Mouse (Mus musculus): Measurements from ENCODE around the gene Tmem132c. TPM values are rescaled to one million over a fixed set of nuclear protein-coding genes. Genes with fewer than 3 reads are reported as not detected.

The Tmem132c gene
- polyA plus RNA-seq, 1 experiment from 2014 or later = 1.7 TPM

- Histone ChIP-seq H3K36me3 (ENCODE audit: control insufficient read depth, insufficient read depth, low read length) (no peaks in the 10 kb centered on the region), H3K9me3 (ENCODE audit: control insufficient read depth, low read length) (no peaks in the 10 kb centered on the region), H3K27me3 (ENCODE audit: control insufficient read depth, insufficient read depth, low read length) (no peaks in the 10 kb centered on the region), H3K4me2 (replicated peaks; ENCODE audit: low read depth) (no peak overlapping the region), H3K9ac (ENCODE audit: low read length) (no peak overlapping the region), H3K4me1 (replicated peaks; ENCODE audit: control insufficient read depth, insufficient read depth) (no peaks in the 10 kb centered on the region), H3K27ac (replicated peaks) (no peak overlapping the region), H3K4me3 (ENCODE audit: low read depth, low read length) (no peak overlapping the region)
- TF ChIP-seq CTCF (IDR thresholded peaks at IDR 0.05; ENCODE audit: low read depth) (no peak), EP300 (optimal IDR thresholded peaks at IDR 0.05) (no peak)
- WGBS = 69% methylated on average over 2 of the region's 2 CpGs
- ATAC-seq (ENCODE audit: low FRiP score, low TSS enrichment) (no peak), DNase-seq (ENCODE audit: low spot score) (no peak)
Measured at GRCm38 (mm10) chr5:127313634-127314033, 72.0 kb downstream of the Tmem132c start.

- Histone ChIP-seq H3K27ac (replicated peaks) (no peak overlapping the region), H3K36me3 (ENCODE audit: control insufficient read depth, insufficient read depth, low read length) (no peaks in the 10 kb centered on the region), H3K27me3 (ENCODE audit: control insufficient read depth, insufficient read depth, low read length) (no peaks in the 10 kb centered on the region), H3K4me1 (replicated peaks; ENCODE audit: control insufficient read depth, insufficient read depth) (no peaks in the 10 kb centered on the region), H3K4me3 (ENCODE audit: low read depth, low read length) (no peak overlapping the region), H3K4me2 (replicated peaks; ENCODE audit: low read depth) (no peak overlapping the region), H3K9me3 (ENCODE audit: control insufficient read depth, low read length) (no peaks in the 10 kb centered on the region), H3K9ac (ENCODE audit: low read length) (no peak overlapping the region)
- 46% methylated on average over 12 of the region's 12 CpGs for WGBS
- no peak for ATAC-seq (ENCODE audit: low FRiP score, low TSS enrichment)
- no peak for TF ChIP-seq EP300 (optimal IDR thresholded peaks at IDR 0.05)
- no peak for TF ChIP-seq CTCF (IDR thresholded peaks at IDR 0.05; ENCODE audit: low read depth)
- DNase-seq (ENCODE audit: low spot score) = no peak
Measured at GRCm38 (mm10) chr5:127319096-127319779, 77.6 kb downstream of the Tmem132c start.

DNA sequence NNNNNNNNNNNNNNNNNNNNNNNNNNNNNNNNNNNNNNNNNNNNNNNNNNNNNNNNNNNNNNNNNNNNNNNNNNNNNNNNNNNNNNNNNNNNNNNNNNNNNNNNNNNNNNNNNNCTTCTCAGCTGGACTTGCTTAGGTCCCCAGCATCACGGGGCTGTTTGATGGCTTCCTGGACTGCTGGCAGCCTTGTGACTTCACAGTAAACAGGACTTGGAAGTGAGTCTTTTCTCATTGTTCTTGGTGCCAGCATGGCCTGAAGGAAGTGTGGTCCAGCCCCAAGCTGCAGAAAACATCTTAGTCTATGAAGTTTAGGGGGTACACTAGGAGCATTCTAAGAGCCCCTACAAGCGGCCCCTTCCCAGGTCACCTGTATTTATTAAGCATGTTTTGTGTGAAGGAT, 83.0 kb downstream of the Tmem132c start:
- TF ChIP-seq EP300 (optimal IDR thresholded peaks at IDR 0.05) (no peak), CTCF (IDR thresholded peaks at IDR 0.05; ENCODE audit: low read depth) (no peak)
- WGBS = 46% methylated on average over 2 of the region's 2 CpGs
- no peaks in the 10 kb centered on the region for H3K9me3 ChIP-seq (ENCODE audit: control insufficient read depth, low read length)
- no peaks in the 10 kb centered on the region for H3K4me1 ChIP-seq (replicated peaks; ENCODE audit: control insufficient read depth, insufficient read depth)
- H3K36me3 ChIP-seq (ENCODE audit: control insufficient read depth, insufficient read depth, low read length) = no peaks in the 10 kb centered on the region
- H3K4me2 ChIP-seq (replicated peaks; ENCODE audit: low read depth) = no peak overlapping the region
- no peak overlapping the region for H3K27ac ChIP-seq (replicated peaks)
- H3K27me3 ChIP-seq (ENCODE audit: control insufficient read depth, insufficient read depth, low read length) = no peaks in the 10 kb centered on the region
- ATAC-seq (ENCODE audit: low FRiP score, low TSS enrichment) (no peak), DNase-seq (ENCODE audit: low spot score) (no peak)
- H3K9ac ChIP-seq (ENCODE audit: low read length) = no peak overlapping the region
- no peak overlapping the region for H3K4me3 ChIP-seq (ENCODE audit: low read depth, low read length)

DNA sequence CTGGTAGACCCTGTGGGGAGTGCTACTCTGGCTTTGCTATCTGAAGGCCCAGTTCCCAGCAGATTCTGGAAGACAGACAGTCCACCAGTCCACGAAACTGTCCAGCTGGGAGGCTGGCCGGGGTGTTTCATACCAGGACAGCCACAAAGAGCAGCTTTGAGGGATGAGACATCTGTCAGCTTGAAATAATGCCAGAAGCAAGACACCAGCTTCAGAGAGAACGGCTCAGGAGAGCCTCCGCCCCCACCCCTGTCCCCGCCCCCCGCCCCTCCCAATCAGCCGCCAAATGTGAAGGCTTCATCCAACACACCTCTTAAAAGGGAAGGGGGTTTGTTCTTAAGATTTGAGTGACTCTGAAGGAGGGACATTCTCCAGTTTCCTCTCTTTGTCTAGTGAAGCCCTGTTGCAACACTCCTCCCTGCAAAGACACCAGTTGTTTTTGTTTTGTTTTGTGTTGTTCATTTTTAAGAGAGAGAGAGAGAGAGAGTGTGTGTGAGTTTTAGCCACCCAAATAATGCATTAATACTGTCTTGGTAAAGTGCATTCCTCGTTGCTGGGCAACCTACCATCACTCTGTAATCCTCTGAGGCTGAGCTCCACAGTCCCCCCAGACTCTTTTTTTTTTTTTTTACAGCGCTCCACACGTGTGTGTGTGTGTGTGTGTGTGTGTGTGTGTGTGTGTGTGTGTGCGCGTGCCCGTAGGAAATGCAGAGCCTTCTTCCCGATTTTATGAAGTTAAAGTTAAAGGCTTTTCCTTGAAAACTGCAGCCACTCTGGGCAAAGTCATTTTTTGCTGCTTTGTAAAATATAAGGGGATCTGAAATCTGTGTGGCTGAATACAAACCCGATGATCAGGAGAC, 94.7 kb downstream of the Tmem132c start:
- no peak overlapping the region for H3K27ac ChIP-seq (replicated peaks)
- 5% methylated on average over 14 of the region's 15 CpGs for WGBS
- no peak for DNase-seq (ENCODE audit: low spot score)

DNA sequence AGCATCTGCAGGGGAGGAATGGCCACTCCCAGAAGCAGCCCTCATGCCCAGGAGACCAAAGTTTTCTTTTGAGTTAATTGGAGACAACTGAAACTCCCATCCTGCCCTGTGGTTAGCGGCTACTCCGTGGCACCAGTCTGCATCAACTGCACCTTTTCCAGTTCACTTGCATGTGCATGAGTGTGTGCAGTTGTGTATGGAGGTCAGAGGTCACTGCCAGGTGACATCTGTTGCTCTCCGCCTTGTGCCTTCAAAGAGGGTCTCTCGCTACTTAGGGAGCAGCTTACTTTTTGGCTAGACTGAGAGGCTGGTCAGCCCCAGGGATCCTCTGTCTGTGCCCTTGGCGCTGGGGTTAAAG, 95.3 kb downstream of the Tmem132c start:
- no peak for DNase-seq (ENCODE audit: low spot score)
- H3K27me3 ChIP-seq (ENCODE audit: control insufficient read depth, insufficient read depth, low read length) = no peaks in the 10 kb centered on the region
- H3K4me2 ChIP-seq (replicated peaks; ENCODE audit: low read depth) = no peak overlapping the region
- TF ChIP-seq CTCF (IDR thresholded peaks at IDR 0.05; ENCODE audit: low read depth) (no peak), EP300 (optimal IDR thresholded peaks at IDR 0.05) (no peak)
- no peak overlapping the region for H3K4me3 ChIP-seq (ENCODE audit: low read depth, low read length)
- no peaks in the 10 kb centered on the region for H3K9me3 ChIP-seq (ENCODE audit: control insufficient read depth, low read length)
- H3K9ac ChIP-seq (ENCODE audit: low read length) = no peak overlapping the region
- no peaks in the 10 kb centered on the region for H3K4me1 ChIP-seq (replicated peaks; ENCODE audit: control insufficient read depth, insufficient read depth)
- no peaks in the 10 kb centered on the region for H3K36me3 ChIP-seq (ENCODE audit: control insufficient read depth, insufficient read depth, low read length)
- H3K27ac ChIP-seq (replicated peaks) = no peak overlapping the region
- no peak for ATAC-seq (ENCODE audit: low FRiP score, low TSS enrichment)
- 42% methylated on average over 5 of the region's 5 CpGs for WGBS

More for the DNA sequence above, 94.7 kb downstream of the Tmem132c start:
- no peak for TF ChIP-seq CTCF (IDR thresholded peaks at IDR 0.05; ENCODE audit: low read depth)
- TF ChIP-seq EP300 (optimal IDR thresholded peaks at IDR 0.05) = no peak
- no peak overlapping the region for H3K4me3 ChIP-seq (ENCODE audit: low read depth, low read length)
- no peak overlapping the region for H3K9ac ChIP-seq (ENCODE audit: low read length)
- no peaks in the 10 kb centered on the region for H3K4me1 ChIP-seq (replicated peaks; ENCODE audit: control insufficient read depth, insufficient read depth)
- no peaks in the 10 kb centered on the region for H3K36me3 ChIP-seq (ENCODE audit: control insufficient read depth, insufficient read depth, low read length)
- H3K4me2 ChIP-seq (replicated peaks; ENCODE audit: low read depth) = peak overlapping the region; percentile 2; the same call in 1 of the 2 replicates
- H3K9me3 ChIP-seq (ENCODE audit: control insufficient read depth, low read length) = no peaks in the 10 kb centered on the region
- H3K27me3 ChIP-seq (ENCODE audit: control insufficient read depth, insufficient read depth, low read length) = no peaks in the 10 kb centered on the region
- ATAC-seq (ENCODE audit: low FRiP score, low TSS enrichment) = no peak; the same call in 1 of the 2 replicates

GRCm38 (mm10) chr5:127339016-127339435, 97.4 kb downstream of the Tmem132c start:
- no peak for DNase-seq (ENCODE audit: low spot score)
- WGBS = 14% methylated on average over 5 of the region's 5 CpGs

More at GRCm38 (mm10) chr5:127339016-127339435, 97.4 kb downstream of the Tmem132c start:
- Histone ChIP-seq H3K9me3 (ENCODE audit: control insufficient read depth, low read length) (no peaks in the 10 kb centered on the region), H3K36me3 (ENCODE audit: control insufficient read depth, insufficient read depth, low read length) (no peaks in the 10 kb centered on the region), H3K4me3 (ENCODE audit: low read depth, low read length) (no peak overlapping the region), H3K27ac (replicated peaks) (no peak overlapping the region), H3K4me2 (replicated peaks; ENCODE audit: low read depth) (no peak overlapping the region), H3K4me1 (replicated peaks; ENCODE audit: control insufficient read depth, insufficient read depth) (no peaks in the 10 kb centered on the region), H3K27me3 (ENCODE audit: control insufficient read depth, insufficient read depth, low read length) (no peaks in the 10 kb centered on the region), H3K9ac (ENCODE audit: low read length) (no peak overlapping the region)
- ATAC-seq (ENCODE audit: low FRiP score, low TSS enrichment) = no peak
- no peak for TF ChIP-seq CTCF (IDR thresholded peaks at IDR 0.05; ENCODE audit: low read depth)
- TF ChIP-seq EP300 (optimal IDR thresholded peaks at IDR 0.05) = no peak

Measured in stomach, postnatal 0 days (tissue).